Mouse (Mus musculus) MN1 (cell line): Measurements from ENCODE around the gene Trrap.
A peak's percentile ranks its signal among the peaks of the same experiment; 100 is the strongest.
"Not testable (repeated sequence)": the region's sequence is repeated elsewhere in the genome, so short reads cannot be mapped to it uniquely, and the experiment has no call there.

Experiments
- DNase-seq: peaks from one replicate; pipeline ENCODE4 v3.0.0-alpha.2; 2016; ENCODE audit warnings: low spot score

The Trrap gene

DNA sequence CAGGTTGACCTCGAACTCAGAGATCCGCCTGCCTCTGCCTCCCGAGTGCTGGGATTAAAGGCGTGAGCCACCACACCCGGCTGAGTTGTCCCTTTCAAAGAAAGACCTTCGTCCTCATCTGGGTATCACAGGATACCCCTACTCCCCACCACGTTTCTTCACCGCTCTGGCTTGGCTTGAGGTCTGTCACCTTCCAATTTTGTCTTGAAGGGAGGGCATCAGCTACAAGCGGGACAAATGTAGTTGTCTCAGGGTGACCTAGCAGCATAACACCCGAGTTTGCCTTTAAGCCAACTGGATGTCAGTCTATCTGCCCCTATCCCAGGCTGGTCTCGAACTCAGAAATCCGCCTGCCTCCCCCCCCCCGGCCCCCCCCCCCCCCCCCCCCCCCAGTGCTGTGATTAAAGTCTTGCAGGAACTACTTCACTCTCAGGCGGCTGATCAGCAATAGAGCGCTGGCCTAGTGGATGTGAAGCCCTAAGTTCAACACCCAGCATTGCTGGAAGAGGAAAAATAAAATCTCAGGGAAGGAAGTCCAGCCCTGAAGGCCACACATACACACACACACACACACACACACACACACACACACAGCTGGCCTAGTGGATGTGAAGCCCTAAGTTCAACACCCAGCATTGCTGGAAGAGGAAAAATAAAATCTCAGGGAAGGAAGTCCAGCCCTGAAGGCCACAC is at the start of gene Trrap:
TSS of gene Trrap (plus strand) at position 627 of the 693 bp plus-strand sequence.
- DNase-seq = not testable (repeated sequence)

DNA sequence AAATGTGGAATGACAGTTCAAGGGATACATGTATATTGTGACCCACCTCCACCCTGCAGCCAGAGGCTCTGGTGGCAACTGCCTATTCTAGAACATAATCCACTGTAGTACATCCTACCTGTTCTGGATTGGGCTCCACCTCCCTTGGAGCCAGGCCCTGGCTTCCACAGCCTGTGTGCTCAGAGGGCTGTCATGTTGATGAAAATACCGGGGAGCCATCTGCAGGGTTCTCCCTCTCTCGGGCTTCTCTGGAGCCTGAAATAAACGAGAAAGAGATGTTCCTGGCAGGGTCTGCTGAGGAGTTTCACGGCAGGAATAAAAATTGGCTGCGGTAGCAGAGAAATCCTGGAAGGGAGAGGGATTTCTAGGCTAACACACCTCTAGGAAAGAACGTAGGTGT is 47.8 kb upstream of the Trrap start:
- DNase-seq = no peak

- DNase-seq = no peak
Measured at GRCm38 (mm10) chr5:144720281-144720680, 47.3 kb upstream of the Trrap start.

GRCm38 (mm10) chr5:144724926-144725325 is 42.6 kb upstream of the Trrap start:
- no peak for DNase-seq

- DNase-seq = no peak
Measured at GRCm38 (mm10) chr5:144725554-144725953, 42.0 kb upstream of the Trrap start.

- DNase-seq = peak; percentile 24
Measured at GRCm38 (mm10) chr5:144727119-144727518, 40.4 kb upstream of the Trrap start.

- no peak for DNase-seq
Measured at GRCm38 (mm10) chr5:144728237-144728636, 39.3 kb upstream of the Trrap start.

- no peak for DNase-seq
Measured at GRCm38 (mm10) chr5:144729216-144729615, 38.3 kb upstream of the Trrap start.

- DNase-seq = peak; percentile 61
Measured at GRCm38 (mm10) chr5:144733953-144734352, 33.6 kb upstream of the Trrap start.

DNA sequence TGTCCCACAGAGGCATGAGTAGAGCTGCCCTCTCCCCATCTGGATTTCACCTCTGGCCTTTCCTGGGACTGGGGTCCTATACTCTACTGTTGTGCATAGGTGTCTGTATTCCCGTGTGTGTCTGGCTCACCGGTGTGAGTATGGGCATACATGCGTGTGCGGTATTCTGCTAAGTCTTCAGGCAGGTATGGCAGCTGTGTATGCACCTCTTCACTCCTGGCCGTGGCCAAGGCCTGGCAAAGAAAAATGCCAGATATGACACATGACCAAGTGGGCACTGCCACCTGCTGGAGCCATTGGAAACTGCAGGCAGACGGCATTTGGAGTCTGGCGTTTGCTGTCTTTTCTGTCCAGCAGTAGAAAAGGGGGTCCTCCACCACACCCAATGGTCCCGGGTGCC is 32.6 kb upstream of the Trrap start:
- peak; percentile 66 for DNase-seq

GRCm38 (mm10) chr5:144737101-144737500 is 30.4 kb upstream of the Trrap start:
- DNase-seq = no peak

- no peak for DNase-seq
Measured at GRCm38 (mm10) chr5:144752432-144752831, 15.1 kb upstream of the Trrap start.

- DNase-seq = peak; percentile 49
Measured at GRCm38 (mm10) chr5:144753041-144753440, 14.5 kb upstream of the Trrap start.

DNA sequence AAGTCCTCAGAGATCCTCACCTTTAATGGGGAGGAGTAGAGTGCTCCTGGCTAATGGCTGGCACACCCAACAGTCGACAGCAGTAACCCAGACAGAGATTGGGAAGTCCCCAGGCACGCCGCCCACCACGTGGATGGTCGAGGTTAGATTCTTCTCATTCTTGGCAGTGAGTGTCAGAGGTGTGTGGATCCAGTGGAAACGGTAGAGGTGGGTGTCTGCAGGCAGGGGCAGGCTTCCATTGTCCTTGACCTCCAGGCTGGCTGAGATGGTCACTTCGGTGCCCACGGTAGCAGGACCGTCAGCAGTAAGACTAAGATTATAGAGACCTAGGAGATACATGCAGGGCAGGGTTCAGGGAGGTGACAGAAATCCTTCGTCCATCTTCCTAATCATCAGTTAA is 12.3 kb upstream of the Trrap start:
- no peak for DNase-seq

GRCm38 (mm10) chr5:144757402-144757801 is 10.1 kb upstream of the Trrap start:
- DNase-seq = no peak

- DNase-seq = peak; percentile 19
Measured at GRCm38 (mm10) chr5:144758422-144758821, 9.1 kb upstream of the Trrap start.

GRCm38 (mm10) chr5:144761161-144761868 is 6.2 kb upstream of the Trrap start, which contains the start of gene Tmem130:
Gene Tmem130 (minus strand): TSS chr5:144761818.
- DNase-seq = no peak

GRCm38 (mm10) chr5:144766026-144766425 is 1.5 kb upstream of the Trrap start:
- DNase-seq = no peak

GRCm38 (mm10) chr5:144766646-144767045 is 886 bp upstream of the Trrap start:
- peak; percentile 16 for DNase-seq

- peak; percentile 93 for DNase-seq
Measured at GRCm38 (mm10) chr5:144767911-144768841, 644 bp downstream of the Trrap start.

DNA sequence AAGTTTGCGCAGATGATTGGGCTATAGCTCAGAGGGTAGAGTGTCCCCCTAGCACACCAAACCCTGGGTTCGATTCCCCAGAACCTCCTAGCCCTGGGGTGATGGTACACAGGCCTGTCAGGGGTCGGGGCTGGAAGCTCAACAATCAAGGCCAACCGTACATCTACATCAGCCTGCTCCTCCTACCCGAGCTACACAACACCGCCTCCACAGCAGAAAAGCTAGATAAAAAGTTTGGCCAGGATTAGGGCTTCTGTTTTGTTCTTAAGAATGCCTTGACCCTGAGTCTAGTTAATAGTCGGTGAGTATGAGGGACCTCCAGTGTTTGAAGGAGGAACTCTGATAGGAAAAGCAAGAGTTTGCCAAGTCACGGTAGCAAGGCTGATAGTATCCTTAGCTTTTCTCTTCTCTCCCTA is 1.5 kb downstream of the Trrap start:
- no peak for DNase-seq

- no peak for DNase-seq
Measured at GRCm38 (mm10) chr5:144773231-144773630, 5.7 kb downstream of the Trrap start.
